Mouse (Mus musculus): ENCODE results near the gene Shisal1. TPM values are rescaled to one million over a fixed set of nuclear protein-coding genes. Genes with fewer than 3 reads are reported as not detected.

Shisal1 gene
- total RNA-seq (2015; ENCODE audit: low replicate concordance) (not detected in 2 replicates), total RNA-seq (2017; ENCODE audit: low replicate concordance) (not detected in 2 replicates)

- ATAC-seq (replicated peaks; ENCODE audit: low FRiP score, poor library complexity, severe bottlenecking): no peak
Measured at GRCm38 (mm10) chr15:84446997-84447396, at the start of gene Shisal1. TSS of gene Shisal1 (minus strand) at chr15:84447097.

DNA sequence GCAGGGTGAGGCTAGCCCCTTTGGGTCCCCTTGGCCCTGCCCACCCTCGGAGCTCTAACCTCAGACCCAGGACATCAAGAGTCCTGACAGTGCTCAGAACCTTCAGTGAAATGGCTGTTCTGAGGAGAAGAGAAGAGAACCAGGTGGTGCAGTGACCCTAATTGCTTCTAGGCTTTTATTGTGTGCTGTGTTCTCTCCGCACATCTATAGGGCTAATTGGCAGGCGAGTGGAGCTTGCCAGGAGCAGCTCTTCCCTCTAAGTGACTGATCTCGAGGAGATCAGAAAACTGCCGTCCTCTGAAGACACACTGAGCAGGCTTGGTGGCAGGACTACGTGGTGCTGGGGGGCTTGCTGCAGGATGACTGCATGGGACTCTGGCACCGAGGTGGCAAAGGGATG, 43.6 kb upstream of the Shisal1 start:
- ATAC-seq (replicated peaks; ENCODE audit: low FRiP score, poor library complexity, severe bottlenecking): no peak

DNA sequence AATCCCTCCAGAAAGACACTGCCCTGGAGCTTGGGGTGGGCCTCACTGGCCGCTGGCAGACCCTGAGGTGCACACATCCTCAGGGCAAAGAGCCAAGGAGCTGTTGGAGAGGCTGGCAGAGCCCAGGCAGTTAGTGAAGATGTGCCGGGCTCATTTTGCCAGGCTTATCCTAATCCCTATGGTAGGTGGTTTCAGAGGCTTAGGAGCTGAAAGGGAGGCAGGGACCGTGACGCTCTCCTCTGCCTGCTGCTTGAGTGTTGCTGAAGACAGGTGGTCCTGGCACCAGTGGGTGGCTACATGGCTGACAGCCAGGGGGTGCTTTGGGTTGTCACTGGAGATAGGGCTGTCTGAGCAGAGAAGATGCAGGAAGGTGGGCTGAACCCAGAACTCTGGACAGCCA, 37.4 kb upstream of the Shisal1 start:
- no peak for ATAC-seq (replicated peaks; ENCODE audit: low FRiP score, poor library complexity, severe bottlenecking)

DNA sequence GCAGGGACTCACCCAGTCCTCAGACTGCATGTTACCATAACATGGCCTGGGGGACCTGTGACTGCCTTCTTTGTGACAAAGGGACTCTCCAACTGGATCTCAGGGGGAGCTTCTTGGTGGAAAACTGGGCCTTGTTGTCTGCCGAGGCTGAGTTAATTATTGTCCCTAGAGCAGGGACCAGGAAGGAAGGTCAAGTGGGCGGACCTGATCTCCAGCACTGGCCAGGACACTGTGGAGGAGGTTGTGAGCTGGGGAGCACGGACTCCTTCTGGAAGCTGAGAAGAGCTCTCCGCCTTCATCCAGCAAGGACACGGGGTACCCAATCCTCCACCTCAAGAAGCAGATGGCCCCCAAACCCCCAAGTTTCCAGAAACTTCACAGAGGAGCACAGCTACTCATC, 36.7 kb upstream of the Shisal1 start:
- ATAC-seq (replicated peaks; ENCODE audit: low FRiP score, poor library complexity, severe bottlenecking): no peak

DNA sequence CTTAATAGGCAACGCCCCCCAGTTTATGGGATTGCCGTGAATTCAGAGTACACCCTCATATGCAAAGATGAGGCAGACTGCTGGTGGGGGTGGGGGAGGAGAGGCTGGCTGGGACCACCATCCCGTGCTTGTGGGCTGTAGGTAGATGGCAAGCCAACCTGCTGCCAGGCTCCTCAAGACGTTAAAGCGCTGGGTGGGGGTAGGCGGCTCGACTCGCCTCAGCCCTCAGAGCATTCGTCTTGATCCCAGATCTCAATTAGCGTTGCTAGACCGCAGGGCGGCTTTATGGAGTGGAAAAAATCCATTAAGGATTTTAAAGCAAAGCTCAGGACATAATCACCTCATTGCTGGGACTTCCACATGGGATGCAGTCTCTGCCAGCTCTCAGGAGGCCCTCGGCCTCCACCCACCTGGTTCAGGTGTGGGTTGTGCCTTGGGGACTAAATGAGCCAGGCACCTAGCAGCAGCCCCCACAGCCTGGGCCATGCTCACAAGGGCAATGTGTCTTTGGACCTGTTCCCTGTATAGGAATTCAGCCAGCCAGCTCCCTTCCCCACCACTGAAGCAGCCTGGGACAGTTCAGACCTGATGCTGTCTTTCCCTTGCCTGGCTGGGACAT, 34.5 kb upstream of the Shisal1 start:
- no peak for ATAC-seq (replicated peaks; ENCODE audit: low FRiP score, poor library complexity, severe bottlenecking)

DNA sequence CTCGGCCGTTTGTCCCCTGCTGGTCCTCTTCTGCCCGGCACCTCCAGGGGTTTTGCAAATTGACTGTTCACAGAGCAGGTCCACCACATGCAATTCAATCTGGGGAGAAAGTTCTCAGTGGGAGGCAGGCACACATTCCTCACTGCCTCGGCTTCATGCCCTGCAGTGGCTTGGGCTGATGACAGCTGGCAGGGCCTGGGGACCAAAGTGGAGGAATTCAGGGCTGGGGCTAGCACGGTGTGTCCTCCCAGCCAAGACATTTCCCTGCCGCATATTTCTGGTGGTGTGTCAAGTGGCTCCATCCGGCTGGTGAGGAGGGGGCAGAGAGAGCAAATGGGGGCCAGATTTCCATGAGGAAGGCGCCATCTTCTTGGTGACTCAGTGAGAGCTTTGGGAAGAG, 22.5 kb upstream of the Shisal1 start:
- ATAC-seq (replicated peaks; ENCODE audit: low FRiP score, poor library complexity, severe bottlenecking): no peak

DNA sequence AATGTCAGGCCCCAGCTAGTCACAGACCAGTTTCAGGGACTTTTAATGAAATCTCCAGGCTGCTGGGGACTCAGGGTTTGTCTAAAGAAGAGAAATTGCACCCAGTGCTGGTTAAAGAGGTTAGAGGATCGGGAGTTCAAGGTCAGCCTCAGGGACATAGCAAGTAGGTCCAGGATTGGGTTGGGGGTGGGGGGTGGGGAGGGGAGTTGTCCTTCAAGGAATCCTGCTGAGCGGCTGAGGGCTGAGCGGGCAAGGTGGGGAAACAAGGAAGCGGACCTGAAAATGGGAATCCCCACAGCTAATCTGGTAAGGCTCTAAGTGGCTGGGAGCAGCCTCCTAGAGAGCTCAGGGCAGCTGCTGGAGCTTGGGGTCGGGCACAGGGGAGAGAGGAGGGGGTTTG, 20.9 kb upstream of the Shisal1 start:
- no peak for ATAC-seq (replicated peaks; ENCODE audit: low FRiP score, poor library complexity, severe bottlenecking)

GRCm38 (mm10) chr15:84466458-84467267, 19.8 kb upstream of the Shisal1 start:
- ATAC-seq (replicated peaks; ENCODE audit: low FRiP score, poor library complexity, severe bottlenecking): no peak

GRCm38 (mm10) chr15:84461429-84461828, 14.5 kb upstream of the Shisal1 start:
- no peak for ATAC-seq (replicated peaks; ENCODE audit: low FRiP score, poor library complexity, severe bottlenecking)

GRCm38 (mm10) chr15:84458983-84459382, 12.1 kb upstream of the Shisal1 start:
- ATAC-seq (replicated peaks; ENCODE audit: low FRiP score, poor library complexity, severe bottlenecking): no peak

- no peak for ATAC-seq (replicated peaks; ENCODE audit: low FRiP score, poor library complexity, severe bottlenecking)
Measured at GRCm38 (mm10) chr15:84455286-84455685, 8.4 kb upstream of the Shisal1 start.

- no peak for ATAC-seq (replicated peaks; ENCODE audit: low FRiP score, poor library complexity, severe bottlenecking)
Measured at GRCm38 (mm10) chr15:84453091-84453490, 6.2 kb upstream of the Shisal1 start.

DNA sequence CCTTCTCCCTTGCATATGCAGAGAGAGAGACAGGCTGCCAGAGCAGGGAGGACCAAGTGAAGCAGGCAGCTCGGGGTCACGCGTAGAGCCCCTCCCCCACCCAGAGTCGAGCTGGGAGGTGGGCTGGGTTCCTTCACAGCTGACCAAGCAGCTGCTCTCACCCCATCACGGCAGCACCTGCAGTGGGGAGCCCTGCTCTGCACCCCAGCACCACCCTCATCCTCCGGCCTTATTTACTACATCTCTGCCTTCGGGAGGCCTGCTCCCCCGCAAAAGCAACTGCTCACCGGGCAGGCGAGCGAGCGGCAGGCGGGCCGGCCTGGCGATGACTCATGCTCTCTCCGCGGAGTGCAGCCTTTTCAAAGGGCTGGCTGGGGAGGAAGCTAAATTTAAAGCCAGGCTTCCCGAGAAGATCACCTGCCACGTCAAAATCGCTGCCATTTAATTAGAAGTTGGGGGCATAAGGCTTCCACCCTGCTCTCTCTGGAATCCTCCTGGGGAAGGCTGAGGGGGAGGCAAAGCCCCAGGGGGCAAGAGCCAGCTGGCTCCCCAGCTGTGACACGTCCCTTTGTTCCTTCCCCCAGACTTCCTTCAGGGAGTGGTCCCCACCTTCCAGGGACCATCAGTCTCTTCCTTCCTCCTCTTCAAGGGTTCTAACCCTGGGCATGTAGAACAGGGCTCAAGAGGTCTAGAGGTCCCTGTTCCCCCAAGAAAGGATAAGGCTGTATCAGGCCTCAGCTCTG, 3.7 kb upstream of the Shisal1 start:
- no peak for ATAC-seq (replicated peaks; ENCODE audit: low FRiP score, poor library complexity, severe bottlenecking)

GRCm38 (mm10) chr15:84445812-84446716, 833 bp downstream of the Shisal1 start:
- ATAC-seq (replicated peaks; ENCODE audit: low FRiP score, poor library complexity, severe bottlenecking): no peak

DNA sequence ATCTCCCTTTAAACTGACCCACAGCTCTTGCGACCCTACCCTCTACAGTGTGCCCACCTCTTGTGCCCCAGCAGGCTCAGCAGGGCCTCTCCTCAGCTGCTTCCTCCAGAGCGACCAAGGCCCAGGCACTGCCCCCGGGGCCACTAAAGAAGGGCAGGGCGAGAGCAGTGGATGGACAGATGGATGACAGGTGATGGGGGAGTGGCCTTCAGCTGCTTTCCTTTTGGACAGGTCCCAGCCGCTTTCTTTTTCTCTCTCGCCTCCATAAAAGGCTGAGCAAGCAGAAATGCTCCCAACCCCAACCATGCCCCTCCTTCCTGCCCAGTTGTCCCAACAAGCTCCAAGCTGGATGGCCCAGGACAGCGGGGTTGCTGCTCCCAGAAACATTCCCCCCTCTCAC, 2.7 kb downstream of the Shisal1 start:
- no peak for ATAC-seq (replicated peaks; ENCODE audit: low FRiP score, poor library complexity, severe bottlenecking)

DNA sequence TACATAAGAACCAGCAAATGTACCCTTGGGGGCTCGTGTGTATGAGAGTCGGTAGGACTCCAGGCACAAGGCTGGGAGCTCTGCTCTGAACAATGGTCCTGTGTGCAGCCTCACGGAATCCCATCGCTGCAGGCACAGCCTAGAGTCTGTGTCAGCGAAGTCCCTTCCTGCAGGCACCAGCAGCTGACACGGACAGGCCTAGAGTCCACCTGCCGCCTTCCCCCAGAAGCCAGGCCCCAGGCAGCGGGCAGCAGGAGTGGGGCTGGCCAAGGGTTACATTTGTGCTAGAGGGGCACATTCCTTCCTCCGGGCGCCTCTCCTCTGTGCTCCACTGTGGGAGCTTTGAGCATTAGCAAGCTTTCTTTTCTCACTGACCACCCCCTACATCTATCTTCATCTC, 3.3 kb downstream of the Shisal1 start:
- no peak for ATAC-seq (replicated peaks; ENCODE audit: low FRiP score, poor library complexity, severe bottlenecking)

DNA sequence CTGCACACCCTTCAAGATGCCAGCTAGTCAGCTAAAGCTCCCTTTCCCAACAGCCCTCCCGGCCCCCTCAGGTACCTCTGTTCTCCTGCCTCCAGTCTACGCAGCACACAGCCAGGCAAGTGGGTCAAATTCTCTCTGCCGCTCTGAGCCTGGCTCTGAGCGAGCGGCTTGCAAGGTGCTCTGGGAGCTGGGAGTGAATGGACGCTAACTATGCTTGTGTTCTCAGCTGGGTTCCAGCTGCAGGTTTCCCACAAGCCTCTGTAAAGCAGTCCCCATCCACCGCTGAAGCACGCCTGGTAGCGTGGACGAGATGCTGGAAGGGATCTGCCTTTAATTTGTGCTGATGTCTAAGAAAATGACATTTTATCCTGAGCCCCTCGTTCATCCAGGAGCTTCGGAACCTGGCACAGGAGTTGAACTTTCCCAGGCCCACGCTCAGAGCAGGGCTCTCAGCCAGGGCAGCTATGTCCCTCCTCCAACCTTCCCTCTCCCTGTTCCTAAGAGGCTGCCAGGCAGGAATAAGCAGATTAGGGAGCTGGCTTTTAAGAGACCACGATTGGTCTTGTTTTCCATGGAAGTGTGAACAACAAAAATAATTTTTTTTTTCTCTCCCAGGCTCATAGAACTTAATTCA, 5.1 kb downstream of the Shisal1 start:
- ATAC-seq (replicated peaks; ENCODE audit: low FRiP score, poor library complexity, severe bottlenecking): no peak

DNA sequence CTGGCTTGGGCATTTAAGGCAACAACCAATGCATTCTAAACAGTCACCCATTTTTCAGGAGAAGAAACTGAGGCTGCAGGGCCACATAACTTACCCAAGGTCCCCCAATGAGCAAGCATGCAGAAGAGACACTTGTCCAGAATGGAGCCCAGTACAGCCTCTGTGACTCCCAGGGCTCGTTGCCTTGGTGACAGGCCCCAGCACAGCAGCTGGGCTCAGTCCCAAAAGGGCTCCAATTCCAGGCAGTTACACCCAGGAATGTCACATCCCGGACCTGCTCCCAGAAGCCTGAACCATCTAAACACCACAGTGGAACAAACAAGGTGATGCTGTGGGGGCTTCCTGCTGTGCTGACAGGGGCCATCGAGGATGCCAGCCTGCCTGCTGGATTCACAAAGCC, 6.1 kb downstream of the Shisal1 start:
- ATAC-seq (replicated peaks; ENCODE audit: low FRiP score, poor library complexity, severe bottlenecking): no peak

GRCm38 (mm10) chr15:84433586-84434185, 13.2 kb downstream of the Shisal1 start:
- no peak for ATAC-seq (replicated peaks; ENCODE audit: low FRiP score, poor library complexity, severe bottlenecking)

Measured in erythroid progenitor cell, adult 5-6 weeks (primary cell).